Mouse (Mus musculus) C2C12 (cell line): ENCODE measurements at regions not wholly inside any gene's neighbourhood (a gene's known extent, or its start where the extent isn't known, plus 50 kb on each side); places are given as distances from the start of the nearest gene placed in this dataset.

Source experiments
- H3K27me3 ChIP-seq: one replicate; pipeline ENCODE4 v1.6.1; 2011; ENCODE audit not compliant: control insufficient read depth, insufficient read depth, insufficient read length
- H3K36me3 ChIP-seq: one replicate; pipeline ENCODE4 v1.6.1; 2011; ENCODE audit not compliant: control insufficient read depth, insufficient read depth
- H3K4me3 ChIP-seq: one replicate; pipeline ENCODE4 v1.5.1; 2011; ENCODE audit warnings: mild to moderate bottlenecking, control low read depth; ENCODE audit not compliant: poor library complexity, insufficient read depth, severe bottlenecking
- H3K79me2 ChIP-seq: one replicate; pipeline ENCODE4 v1.6.1; 2011; ENCODE audit not compliant: control insufficient read depth, insufficient read depth
- H3K79me3 ChIP-seq: one replicate; pipeline ENCODE4 v1.6.1; 2011; ENCODE audit warnings: low read depth, control low read depth
- H3ac ChIP-seq: one replicate; pipeline ENCODE3; 2011; ENCODE audit warnings: low read depth; ENCODE audit not compliant: control insufficient read depth, insufficient read length
- CEBPB ChIP-seq: IDR thresholded peaks from one replicate; pipeline ENCODE4 v1.6.1; 2011; ENCODE audit warnings: low read depth, mild to moderate bottlenecking, control low read depth, moderate library complexity
- CTCF ChIP-seq: IDR thresholded peaks from one replicate; pipeline ENCODE4 v1.5.1; 2011; ENCODE audit not compliant: control insufficient read depth, insufficient read depth, insufficient read length
- FOSL1 ChIP-seq: IDR thresholded peaks from one replicate; pipeline ENCODE4 v1.8.0; 2011; ENCODE audit warnings: mild to moderate bottlenecking, low read length; ENCODE audit not compliant: poor library complexity, insufficient read depth, severe bottlenecking
- MAX ChIP-seq: IDR thresholded peaks from one replicate; pipeline ENCODE4 v1.6.1; 2011; ENCODE audit warnings: mild to moderate bottlenecking, control low read depth
- MYOD1 ChIP-seq: IDR thresholded peaks from one replicate; pipeline ENCODE4 v1.6.1; 2011; ENCODE audit warnings: low read depth; ENCODE audit not compliant: control insufficient read depth, insufficient read length
- MYOG ChIP-seq: IDR thresholded peaks from one replicate; pipeline ENCODE4 v1.6.1; 2011; ENCODE audit not compliant: control insufficient read depth, insufficient read length; ENCODE audit errors: extremely low read depth
- USF1 ChIP-seq: IDR thresholded peaks from one replicate; pipeline ENCODE4 v1.6.1; 2011; ENCODE audit warnings: low read depth, mild to moderate bottlenecking, control low read depth, moderate library complexity

DNA sequence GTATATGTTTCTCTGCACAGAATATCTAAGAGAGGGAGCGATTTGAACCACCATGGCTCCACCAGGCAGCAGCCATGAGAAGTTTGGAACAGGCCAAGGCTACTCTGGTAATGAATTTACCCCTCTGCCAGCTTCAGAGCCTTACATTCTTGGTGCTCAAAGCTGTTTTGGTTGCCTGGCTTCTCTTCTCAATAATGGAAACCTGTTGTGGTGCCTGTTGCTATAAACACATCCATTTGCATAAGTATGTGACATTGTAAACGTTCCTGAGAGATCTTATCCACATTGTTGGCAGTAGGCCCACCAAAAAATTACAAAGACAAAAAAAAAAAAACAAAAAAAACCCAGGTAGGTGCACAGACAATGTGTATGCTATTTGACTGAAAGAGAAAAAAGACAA is 203.2 kb downstream of the Barx2 start:
- Histone ChIP-seq H3ac (no peak overlapping the region), H3K4me3 (no peak overlapping the region), H3K36me3 (no peaks in the 10 kb centered on the region), H3K79me3 (no peaks in the 10 kb centered on the region), H3K79me2 (no peaks in the 10 kb centered on the region), H3K27me3 (no peaks in the 10 kb centered on the region)
- TF ChIP-seq MYOG (no peak), CEBPB (no peak), MYOD1 (no peak), USF1 (no peak), MAX (no peak), CTCF (no peak), FOSL1 (no peak)

DNA sequence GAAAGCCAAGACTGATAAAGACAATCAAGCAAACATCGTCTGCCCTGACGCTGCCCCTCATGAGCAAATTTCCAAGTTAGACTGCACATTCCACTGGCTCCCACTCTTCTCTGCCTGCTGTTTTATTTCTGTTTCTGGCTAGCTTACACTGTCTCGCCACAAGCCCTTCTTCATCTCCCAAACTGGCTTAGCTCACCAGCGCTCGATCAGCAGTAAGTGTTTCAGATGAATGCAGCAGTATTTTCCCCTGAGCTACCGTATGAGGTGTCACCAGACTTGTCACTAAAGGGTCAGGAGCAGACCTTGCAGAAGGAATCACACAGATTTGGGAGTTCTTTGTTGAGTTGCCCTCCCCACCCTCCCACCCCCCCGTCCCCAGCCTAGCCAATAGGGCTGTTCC is 206.6 kb downstream of the Barx2 start:
- Histone ChIP-seq H3K27me3 (no peaks in the 10 kb centered on the region), H3K36me3 (no peaks in the 10 kb centered on the region), H3ac (no peak overlapping the region), H3K79me2 (no peaks in the 10 kb centered on the region), H3K4me3 (no peak overlapping the region), H3K79me3 (no peaks in the 10 kb centered on the region)
- TF ChIP-seq MAX, result no peak
- no peak for TF ChIP-seq FOSL1
- TF ChIP-seq USF1, result no peak
- TF ChIP-seq CEBPB, result no peak
- no peak for TF ChIP-seq MYOD1
- no peak for TF ChIP-seq CTCF
- TF ChIP-seq MYOG, result no peak

DNA sequence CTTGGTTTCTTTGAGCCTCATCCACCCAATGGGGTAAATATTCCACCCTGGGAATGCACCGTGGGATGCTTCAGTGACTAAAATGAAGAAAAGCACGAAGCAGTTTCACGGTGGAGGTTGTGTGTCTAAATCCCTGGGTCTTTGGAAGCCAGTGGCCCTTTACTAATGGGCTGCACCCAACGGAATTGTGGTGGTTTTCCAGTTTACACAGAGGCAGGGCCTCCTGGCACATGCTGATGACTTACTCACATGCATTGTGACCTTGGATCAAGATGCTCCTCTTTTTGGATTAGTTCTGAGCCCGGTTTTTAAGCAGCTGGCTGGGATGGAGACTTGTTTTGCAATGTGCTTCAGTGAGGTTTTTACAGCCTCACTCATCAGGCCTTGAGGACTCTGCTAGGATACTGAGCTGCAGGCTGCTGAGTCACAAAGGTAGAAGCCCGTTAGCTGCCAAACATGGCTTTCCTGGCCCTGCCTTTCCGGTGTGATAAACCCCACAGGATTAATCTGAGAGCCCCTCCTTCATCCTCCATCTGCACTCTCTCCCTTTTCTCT is 222.3 kb downstream of the Barx2 start:
- H3K36me3 ChIP-seq, result no peaks in the 10 kb centered on the region
- H3K4me3 ChIP-seq, result no peak overlapping the region
- H3ac ChIP-seq, result no peak overlapping the region
- TF ChIP-seq MAX (no peak), CTCF (no peak), USF1 (no peak), CEBPB (no peak), FOSL1 (no peak), MYOG (no peak), MYOD1 (no peak)
- no peaks in the 10 kb centered on the region for H3K27me3 ChIP-seq
- H3K79me2 ChIP-seq, result no peaks in the 10 kb centered on the region
- H3K79me3 ChIP-seq, result no peaks in the 10 kb centered on the region

DNA sequence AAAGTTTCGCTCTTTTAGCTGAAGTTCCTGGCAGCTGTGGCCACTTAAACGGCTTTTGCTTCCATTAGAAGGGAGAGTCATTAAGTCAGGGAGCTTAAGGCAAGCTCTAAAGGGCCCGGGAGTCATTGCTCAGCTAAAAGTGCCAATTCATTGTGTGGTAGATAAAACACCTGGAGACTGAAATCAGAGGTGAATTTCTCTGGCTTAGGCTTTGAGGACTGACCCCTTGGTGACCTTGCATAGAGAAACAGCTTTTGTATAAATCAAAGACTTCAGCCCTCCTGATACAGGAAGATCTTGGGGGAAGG is 224.1 kb upstream of the Tmem45b start:
- TF ChIP-seq MYOG, result no peak
- TF ChIP-seq MYOD1, result no peak
- no peak for TF ChIP-seq MAX
- no peak for TF ChIP-seq USF1
- no peak for TF ChIP-seq FOSL1
- H3K4me3 ChIP-seq, result no peak overlapping the region

DNA sequence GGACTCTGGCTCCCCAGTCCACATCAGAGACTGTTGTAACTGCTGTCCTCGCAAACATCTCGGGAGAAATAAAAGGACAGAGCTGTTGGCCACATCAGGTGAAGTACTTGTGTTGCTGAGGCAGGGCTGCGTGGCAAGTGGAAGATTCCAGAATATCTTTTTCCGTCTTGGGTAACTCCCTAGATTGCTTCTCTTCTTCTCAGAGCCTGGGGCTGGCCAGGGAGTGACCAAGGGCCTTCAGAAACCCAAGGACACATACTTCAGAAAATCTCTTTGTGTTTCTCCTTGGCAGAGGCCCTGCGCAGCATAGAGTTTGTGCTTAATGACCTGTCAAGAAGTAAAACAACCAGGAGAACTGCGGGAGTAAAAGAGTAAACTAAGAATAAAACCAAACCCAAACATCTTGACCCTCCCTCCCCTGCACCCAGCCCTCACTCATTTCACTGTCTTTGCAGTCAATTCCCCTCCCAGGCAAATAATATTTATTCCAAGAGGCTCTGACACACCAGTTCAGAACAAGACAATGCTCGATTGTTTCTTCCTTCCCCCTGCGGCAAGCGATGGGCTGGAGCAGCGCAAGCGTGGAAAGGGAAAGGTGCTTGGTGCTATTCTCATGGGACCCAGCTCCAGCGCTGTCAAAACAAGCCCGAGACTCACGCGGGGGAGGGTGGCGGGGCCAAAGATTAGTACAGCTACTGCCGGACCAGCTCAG is 223.6 kb upstream of the Tmem45b start:
- H3ac ChIP-seq, result no peak overlapping the region
- TF ChIP-seq USF1 (no peak), MYOD1 (no peak), FOSL1 (no peak), MYOG (no peak), CTCF (no peak), MAX (no peak), CEBPB (no peak)
- H3K79me2 ChIP-seq, result no peaks in the 10 kb centered on the region
- no peaks in the 10 kb centered on the region for H3K79me3 ChIP-seq
- no peak overlapping the region for H3K4me3 ChIP-seq
- no peaks in the 10 kb centered on the region for H3K27me3 ChIP-seq
- no peaks in the 10 kb centered on the region for H3K36me3 ChIP-seq

More for the DNA sequence above, 224.1 kb upstream of the Tmem45b start:
- no peaks in the 10 kb centered on the region for H3K27me3 ChIP-seq
- no peaks in the 10 kb centered on the region for H3K79me3 ChIP-seq
- H3K36me3 ChIP-seq, result no peaks in the 10 kb centered on the region
- H3K79me2 ChIP-seq, result no peaks in the 10 kb centered on the region
- no peak overlapping the region for H3ac ChIP-seq

DNA sequence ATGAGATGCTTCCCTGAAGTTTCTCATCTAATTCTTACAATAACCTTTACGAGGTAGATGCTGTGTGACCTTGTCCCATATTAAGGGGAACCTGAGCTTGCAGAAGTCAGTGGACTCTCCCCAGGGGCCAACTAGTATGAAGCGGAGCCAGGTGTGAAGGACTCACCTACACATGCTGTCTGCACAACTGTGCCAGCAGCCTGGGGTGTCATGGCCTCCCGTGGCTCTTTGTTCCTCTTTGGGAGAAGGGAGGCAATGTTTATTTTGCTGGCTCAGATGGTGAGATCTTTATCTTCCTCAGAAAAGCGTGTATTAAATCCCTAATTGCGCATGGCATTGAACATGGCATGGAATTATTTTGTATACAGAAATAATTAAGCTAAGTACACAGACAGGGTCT is 222.2 kb upstream of the Tmem45b start:
- TF ChIP-seq FOSL1 (no peak), MYOD1 (no peak), CTCF (no peak), MAX (no peak), MYOG (no peak), USF1 (no peak), CEBPB (no peak)

More for the DNA sequence above, 222.2 kb upstream of the Tmem45b start:
- no peaks in the 10 kb centered on the region for H3K27me3 ChIP-seq
- no peak overlapping the region for H3ac ChIP-seq
- no peak overlapping the region for H3K4me3 ChIP-seq
- H3K79me3 ChIP-seq, result no peaks in the 10 kb centered on the region
- H3K79me2 ChIP-seq, result no peaks in the 10 kb centered on the region
- no peaks in the 10 kb centered on the region for H3K36me3 ChIP-seq
